Mouse (Mus musculus): Measurements from ENCODE around the gene Olfr884.

DNA sequence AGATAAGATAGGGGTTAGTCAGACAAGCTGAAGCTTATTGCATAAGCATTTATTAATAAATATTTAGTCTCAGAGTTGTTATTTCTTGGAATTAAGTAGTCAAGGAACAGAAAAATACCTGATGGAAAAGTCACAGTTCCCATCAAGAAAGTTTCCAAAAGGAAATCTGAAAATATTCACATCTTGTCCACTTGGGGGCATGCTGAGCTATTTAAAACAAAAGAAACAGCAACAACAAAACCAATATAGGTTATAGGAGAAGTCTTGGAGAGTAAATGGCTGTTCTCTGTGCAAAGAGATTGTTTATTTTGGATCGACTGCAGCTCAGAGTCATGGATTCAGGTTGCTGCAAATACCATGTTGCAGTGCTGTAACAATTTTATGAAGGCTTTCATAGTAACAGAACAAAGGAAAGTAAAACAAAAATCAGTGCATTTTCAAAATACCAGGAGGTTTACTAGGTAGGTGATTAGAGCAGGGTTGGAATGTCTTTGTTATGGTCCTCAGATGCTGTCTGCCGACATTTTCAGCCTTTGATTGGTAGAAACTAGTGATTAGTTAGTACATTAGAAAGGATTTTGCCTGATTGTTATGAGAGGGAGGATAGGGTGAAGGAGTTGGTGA, 47.7 kb upstream of the Olfr884 start:
- TF ChIP-seq ZNF384 (IDR thresholded peaks at IDR 0.05; ENCODE audit: low read depth, low read length) (no peak), CHD2 (IDR thresholded peaks at IDR 0.05; ENCODE audit: low read depth, low read length) (no peak), MAFK (IDR thresholded peaks at IDR 0.05; ENCODE audit: insufficient read depth, low read depth, low read length) (no peak), ZC3H11A (IDR thresholded peaks at IDR 0.05; ENCODE audit: borderline replicate concordance, low read depth, low read length) (no peak), HCFC1 (IDR thresholded peaks at IDR 0.05; ENCODE audit: borderline replicate concordance, insufficient read depth, low read length) (no peak)
